Mouse (Mus musculus) left cerebral cortex, adult 8-10 months (tissue): ENCODE results near the gene Smg6. TPM values are rescaled to one million over a fixed set of nuclear protein-coding genes. Genes with fewer than 3 reads are reported as not detected.

Source experiments
- DNase-seq, 2 experiments: peaks; one replicate each; pipeline ENCODE4 v3.0.0; 2022; ENCODE audit warnings: low spot score in 2 of 2
- microRNA-seq, 2 experiments: library from miRNA; unstranded; fragments of <30 nt; microRNA quantifications; one replicate each; pipeline ENCODE4 v1.2.0; 2022
- total RNA-seq, 4 experiments: library from RNA; stranded (reverse); gene quantifications; 2 replicates each; pipeline ENCODE4 v1.2.4; 2022

The Smg6 gene
- total RNA-seq, 4 experiments from 2014 or later: 30.7 to 33.6 (median 31.9) TPM

GRCm38 (mm10) chr11:75210755-75211154 lies 285.1 kb downstream of the Smg6 start:
- DNase-seq: no peak

- DNase-seq: no peak
Measured at GRCm38 (mm10) chr11:75212031-75212667, 286.5 kb downstream of the Smg6 start.

- no peak for DNase-seq
Measured at GRCm38 (mm10) chr11:75212876-75213275, 287.3 kb downstream of the Smg6 start.

GRCm38 (mm10) chr11:75213372-75214080 lies 287.9 kb downstream of the Smg6 start:
- no peak for DNase-seq

Small RNA genes within 50 kb of the gene (microRNA-seq; reads per million reads assigned to microRNA genes)
- gene Mir132: 21,398 to 23,001 reads per million in 2 experiments
- gene Mir212: 515 to 553 reads per million in 2 experiments

Other genes starting within 250 kb of the Smg6 start
- gene Pafah1b1, start 201.2 kb upstream of the Smg6 start, total RNA-seq: 100 to 1,000 TPM; 355 to 437 (median 395) TPM
- 10 to 100 TPM; 19.4 to 25.3 (median 24.4) TPM for gene Mettl16, start 155.0 kb upstream of the Smg6 start, total RNA-seq
- gene Mnt, start 94.9 kb upstream of the Smg6 start, total RNA-seq: 10 to 100 TPM; 31.4 to 36.4 (median 33.8) TPM
- 10 to 100 TPM; 80.5 to 93.7 (median 88.2) TPM for gene Sgsm2, start 28.8 kb upstream of the Smg6 start, total RNA-seq
- 10 to 100 TPM; 29.8 to 38.1 (median 30.8) TPM for gene Tsr1, start 27.8 kb upstream of the Smg6 start, total RNA-seq
- 10 to 100 TPM; 78.8 to 86.2 (median 81.8) TPM for gene Srr, start 125 bp downstream of the Smg6 start, total RNA-seq
- gene Hic1, start 243.7 kb downstream of the Smg6 start, total RNA-seq: 1 to 10 TPM; 3.2 to 3.7 (median 3.4) TPM